Mouse (Mus musculus) spleen, postnatal 10 days (tissue): Measurements from ENCODE around the gene Sct.
"Not testable (repeated sequence)": the region's sequence is repeated elsewhere in the genome, so short reads cannot be mapped to it uniquely, and the experiment has no call there.

ENCODE experiments used
- DNase-seq, 2 experiments: peaks; one replicate each; pipeline ENCODE4 v3.0.0; 2021 to 2022; ENCODE audit warnings: low spot score in 2 of 2

Gene Sct

DNA sequence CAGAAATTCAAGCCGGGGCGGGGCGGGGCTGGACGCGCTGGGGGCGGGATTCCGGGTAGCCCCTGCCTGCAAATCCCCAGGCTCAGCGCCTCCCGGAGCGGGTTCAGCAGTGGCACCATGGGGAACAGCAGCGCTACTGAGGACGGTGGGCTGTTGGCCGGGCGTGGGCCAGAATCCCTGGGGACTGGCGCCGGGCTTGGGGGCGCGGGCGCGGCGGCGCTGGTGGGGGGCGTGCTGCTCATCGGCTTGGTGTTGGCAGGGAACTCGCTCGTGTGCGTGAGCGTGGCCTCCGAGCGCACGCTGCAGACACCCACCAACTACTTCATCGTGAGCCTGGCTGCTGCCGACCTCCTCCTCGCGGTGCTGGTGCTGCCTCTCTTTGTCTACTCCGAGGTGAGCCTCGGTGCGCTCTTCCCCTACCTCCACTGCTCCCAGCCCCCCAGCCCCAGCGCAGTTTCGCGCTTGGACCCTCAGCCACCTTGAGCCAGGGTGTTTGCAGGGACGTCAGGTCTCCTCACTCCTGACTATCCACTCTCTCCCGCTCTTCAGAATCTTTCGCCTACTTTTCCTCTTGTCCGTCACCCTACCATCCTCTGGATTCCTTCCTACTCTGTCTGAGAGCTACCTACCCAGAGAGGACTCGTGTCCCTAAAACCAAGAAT is 13.1 kb upstream of the Sct start, which contains the start of gene Drd4:
TSS of gene Drd4 (plus strand) at position 86 of the 662 bp plus-strand sequence.
- no peak for DNase-seq

DNA sequence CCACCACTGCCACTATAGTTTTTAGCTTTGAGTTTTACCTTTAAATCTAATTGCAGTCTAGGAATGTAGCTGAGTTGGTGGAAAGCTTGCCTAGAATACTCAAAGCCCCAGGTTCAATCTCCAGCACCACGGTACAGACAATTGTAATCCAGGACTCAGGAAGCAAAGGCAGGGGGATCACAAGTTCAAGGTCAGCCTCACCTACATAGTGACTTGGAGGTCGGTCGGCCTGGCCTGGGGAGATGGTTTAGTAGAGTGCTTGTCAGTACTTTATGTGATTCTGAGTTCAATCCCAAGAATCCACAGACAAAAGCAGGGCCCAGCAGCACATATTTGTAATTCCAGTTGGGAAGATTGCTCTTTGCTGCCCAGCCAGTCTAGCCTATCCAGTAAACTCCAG is 9.1 kb upstream of the Sct start:
- DNase-seq, result no peak

DNA sequence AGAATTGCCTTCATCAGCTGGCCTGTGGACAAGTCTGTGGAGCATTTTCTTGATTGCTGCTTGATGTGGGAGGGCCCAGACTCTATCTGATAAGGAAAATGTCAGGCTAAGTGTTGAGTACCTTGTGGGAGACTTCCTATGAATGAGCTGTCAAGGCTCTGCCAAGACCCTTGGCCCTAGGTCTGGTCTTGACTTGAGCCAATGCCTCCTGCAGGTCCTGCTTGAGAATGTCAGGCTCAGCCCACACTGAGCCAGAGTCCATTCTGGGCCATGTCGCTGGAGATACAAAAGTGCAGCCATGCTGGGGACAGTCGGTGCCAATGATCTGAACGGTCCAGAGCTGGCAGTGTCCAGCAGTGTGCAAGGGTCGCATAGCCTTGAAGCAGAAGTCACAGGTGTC is 3.8 kb upstream of the Sct start:
- DNase-seq, result peak in 1 of 2 experiments; percentile 10

DNA sequence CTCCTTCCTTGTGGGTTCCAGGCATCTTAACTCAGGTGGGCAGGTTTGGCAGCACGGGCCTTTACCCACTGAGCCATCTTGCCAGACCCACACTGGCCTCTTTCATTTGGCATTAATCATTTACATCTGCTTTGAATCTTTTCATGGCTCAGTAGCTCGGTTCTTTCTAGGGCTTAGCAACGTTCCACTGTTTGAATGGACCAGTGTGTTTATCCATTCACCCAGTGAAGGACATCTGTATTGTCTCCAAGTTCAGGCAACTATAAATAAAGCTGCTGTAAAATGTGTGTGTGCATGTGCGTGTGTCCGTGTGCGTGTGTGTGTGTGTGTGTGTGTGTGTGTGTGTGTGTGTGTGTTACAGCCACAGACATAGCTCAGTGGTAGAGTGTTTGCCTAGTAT is 2.5 kb upstream of the Sct start:
- DNase-seq, result no peak

DNA sequence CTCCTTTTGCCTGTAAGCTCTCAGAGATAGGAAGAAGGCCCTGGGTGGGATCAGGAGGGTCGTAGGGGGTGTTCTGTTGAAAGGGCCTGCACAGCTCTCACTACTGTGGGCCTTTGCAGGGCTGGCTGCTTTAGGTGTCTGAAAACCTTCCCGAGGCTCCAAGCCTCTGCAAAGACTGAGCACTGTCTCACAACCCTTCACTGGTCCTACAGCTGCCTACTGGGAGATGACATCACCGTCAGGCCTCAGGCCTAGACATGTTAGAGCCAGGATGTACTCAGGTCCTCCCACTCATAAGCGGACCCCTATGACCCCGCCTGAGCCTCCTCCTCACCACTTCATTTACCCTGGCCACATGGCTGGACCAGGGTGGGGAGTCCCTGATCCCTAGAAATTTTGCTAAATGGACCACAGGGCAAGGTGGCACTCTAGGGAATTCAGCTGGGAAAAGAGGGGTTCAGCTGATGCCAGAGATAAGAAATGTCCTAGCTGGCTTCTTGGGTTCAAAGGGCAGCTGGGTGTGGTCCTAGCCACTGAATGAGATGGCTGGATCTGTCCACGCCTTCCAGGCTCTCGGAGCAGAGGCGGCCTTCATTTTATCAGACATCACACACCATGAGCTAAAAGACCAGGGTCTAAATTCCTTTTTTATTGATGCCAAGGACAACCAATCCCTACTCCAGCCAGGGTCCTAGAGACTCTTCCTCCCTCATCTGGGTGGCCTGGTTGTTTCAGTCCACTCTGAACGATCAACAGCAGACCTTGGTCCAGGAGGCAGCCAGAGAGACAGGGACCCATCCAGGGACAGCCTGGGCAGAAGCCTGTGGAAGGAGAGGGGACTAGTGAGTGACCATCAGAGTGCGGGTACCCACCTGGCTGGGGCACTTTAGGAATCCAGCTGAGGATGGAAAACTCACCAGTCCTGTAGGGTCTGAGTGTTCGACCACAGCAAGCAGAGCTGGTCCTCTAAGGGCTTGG is 943 bp downstream of the Sct start:
- DNase-seq, result peak in 1 of 2 experiments; percentile 12

DNA sequence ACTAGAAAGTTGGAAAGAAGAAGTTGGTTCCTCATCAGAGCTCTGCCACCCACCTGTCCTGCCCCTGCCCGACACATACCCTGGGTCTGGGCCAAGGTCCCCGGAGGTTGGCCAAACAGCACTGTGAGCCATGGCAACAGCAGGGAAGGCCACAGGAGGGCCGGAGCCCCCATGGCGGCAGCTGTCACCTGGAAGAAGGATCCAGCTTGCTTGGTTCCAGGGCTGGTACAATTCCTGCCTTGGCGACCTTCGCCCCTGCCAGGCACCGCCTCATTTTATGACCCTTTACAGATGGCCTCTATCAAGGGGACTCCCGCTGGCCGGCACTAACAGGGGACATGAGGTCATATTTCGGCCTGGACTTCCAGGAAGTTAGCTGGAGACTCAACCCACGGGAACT is 2.4 kb downstream of the Sct start, which contains the start of gene Cdhr5:
TSS of gene Cdhr5 (minus strand) at position 241 of the 400 bp plus-strand sequence.
- DNase-seq, result peak in 1 of 2 experiments; percentile 33

DNA sequence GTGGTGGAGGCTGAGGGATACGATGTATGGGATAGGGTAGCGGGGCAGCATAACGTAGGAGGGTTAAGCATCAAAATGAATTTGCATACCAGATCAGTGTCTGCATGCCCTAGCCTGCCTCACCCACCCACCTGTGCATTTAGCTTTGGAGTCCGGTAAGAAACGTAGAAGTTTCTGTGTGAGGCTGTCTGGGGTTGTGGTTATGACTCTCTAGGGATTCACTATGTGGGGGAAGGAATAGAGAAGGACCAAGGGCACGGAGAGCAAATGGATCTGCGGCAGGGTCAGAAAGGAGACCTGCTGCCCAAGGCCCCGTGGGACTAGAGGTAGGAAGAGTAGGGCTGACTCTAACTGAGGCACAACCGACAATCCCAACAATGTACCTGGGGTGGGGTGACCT is 3.6 kb downstream of the Sct start:
- peak in 1 of 2 experiments; percentile 10 for DNase-seq

DNA sequence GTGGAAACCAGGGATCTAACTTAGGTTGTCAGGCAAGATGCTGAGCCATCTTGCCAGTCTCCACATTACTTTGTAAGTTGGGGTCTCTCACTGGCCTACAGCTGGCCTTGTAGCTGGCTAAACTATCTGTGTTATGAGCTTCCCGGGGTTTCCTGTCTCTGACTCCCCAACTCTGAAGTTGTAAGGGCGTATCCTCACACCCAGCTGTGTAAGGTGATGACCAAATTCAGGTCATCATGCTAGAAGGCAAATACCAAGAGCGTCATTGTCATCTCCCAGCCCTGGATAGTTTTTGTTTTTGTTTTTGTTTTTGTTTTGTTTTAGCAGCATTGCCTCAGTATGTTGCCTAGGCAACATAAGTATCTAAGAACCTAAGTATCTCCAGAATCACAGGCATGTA is 8.3 kb downstream of the Sct start:
- DNase-seq, result no peak

DNA sequence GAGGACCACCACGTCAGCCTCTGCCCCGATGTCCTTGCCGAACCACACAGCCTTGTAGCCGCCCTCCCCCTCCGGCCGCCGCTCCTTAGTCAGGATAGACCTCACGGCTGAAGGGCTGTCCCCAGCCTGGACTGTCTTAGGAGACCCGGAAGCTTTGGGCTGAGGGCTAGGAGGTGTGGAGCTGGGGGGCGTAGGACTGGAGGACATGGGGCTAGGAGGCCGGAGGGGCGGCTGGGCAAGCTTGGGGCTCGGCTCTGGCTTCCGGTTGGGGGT is 9.7 kb downstream of the Sct start:
- DNase-seq, result no peak

DNA sequence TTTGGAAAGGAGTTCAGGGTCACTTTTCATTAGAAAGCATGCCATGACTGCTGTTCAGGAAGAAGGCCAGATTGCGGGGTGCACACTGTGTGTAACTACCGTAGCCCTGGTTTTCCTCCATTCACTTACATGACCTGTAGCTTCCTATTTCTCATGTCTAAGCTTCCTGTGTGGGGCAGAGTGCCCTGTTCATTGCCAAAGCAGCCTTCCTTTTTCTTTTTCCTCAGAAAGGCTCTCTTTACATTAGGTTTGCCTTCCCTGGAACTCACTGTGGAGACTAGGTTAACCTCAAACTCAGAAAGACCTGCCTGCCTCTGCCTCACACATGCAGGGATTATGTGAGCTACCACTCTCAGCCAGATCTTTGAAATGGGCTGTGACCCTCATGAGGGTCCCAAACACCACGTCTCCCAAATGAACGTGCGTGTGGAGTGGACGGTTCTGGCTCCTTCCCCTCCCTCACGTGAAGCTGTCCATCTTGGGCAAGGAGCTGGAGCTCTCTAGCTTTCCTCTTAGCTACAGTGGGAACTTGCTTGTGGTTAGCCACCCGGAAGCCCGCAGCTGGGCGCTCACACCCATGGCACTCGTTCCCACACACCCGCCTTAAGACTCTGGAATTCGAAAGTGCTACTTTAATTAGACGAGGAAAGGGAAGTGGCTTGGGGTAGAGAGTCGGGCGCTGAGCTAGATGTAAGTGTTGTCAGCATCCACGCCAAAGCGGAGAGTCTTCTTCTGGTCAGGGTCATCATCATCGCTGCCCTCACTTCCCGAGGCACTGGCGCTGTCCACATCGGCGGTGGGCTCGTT is 10.3 kb downstream of the Sct start:
- DNase-seq, result no peak

DNA sequence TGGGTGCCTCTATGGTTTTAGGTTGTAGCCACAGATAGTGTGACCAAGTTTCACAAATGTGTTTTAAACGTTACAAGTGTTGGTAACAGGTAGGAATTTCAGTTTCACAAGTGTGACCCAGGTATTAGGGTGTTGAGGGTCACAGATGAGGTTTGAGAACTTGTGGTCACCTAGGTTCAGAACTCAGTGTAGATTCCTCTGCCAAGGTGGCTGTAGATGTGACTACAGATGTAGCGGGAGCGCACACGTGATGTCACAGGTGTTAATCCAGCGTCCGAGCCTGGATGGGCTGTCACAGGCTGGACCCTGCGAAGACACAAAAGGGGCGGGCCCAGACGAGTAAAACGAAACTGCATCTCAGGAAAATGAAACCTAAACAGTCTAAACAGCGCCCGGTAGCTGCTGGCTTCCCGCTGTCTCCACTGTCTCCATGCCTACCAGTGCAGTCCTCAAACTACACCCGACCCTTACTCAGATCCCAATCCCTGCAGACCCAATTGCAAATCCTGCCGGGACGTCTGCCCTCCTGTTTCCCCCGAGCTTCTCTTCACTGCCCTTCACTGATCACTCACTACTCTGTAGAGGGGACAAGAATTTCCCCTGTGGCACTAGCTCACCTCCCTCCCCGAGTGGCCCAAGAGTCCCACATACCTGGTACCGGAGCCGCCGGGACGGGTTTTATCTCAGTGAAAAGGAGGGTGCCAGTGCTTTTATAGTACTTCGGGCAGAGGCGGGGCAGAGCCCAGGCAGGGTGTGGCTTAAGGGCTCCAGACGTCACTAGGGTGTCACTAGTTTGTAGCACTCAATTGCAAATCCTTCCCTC is 13.0 kb downstream of the Sct start, which contains the start of gene Irf7:
TSS of gene Irf7 (minus strand) at position 743 of the 823 bp plus-strand sequence.
- DNase-seq, result peak; percentile 69 to 82

DNA sequence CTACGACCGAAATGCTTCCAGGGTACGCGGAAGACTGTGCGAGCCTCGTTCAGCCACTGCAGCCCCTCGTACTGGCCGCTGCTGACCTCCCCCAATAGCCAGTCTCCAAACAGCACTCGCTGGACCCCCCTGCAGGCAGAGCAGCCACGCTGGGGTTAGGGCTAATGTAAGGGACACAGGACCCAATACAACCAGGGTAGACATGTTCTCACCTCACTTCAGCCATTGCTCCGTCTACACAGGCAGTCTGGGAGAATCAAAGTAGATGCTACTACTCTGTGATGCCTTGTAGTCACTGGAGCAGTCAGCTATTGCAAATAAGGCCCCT is 13.6 kb downstream of the Sct start:
- DNase-seq, result peak in 1 of 2 experiments; percentile 45

DNA sequence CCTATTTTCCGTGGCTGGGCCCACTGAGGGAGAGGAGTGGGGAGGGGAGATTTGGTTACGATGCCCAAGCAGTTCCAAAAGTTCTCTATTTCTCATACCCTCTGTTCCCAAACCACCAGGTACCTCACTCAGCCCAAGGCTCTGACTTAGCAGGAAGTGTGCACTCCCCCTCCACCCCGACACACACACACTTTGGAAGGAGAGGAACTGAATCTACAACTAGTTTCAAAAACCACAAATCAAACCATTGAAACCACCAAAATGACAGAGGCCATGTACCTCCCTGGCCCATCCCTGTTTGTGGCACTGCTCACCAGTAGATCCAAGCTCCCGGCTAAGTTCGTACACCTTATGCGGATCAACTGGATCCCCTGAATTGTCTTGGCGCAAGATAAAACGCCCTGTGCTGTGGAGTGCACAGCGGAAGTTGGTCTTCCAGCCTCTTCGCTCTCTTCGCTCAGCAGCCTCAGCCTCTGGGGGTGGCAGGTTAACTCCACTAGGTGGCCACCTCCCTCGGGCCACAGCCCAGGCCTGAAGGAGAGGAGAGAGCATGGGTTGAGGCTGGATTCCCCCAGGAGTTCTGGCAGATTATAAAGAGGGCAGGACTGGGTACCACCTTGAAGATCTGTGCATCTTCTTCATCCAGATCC is 14.0 kb downstream of the Sct start:
- peak; percentile 50 to 71 for DNase-seq

DNA sequence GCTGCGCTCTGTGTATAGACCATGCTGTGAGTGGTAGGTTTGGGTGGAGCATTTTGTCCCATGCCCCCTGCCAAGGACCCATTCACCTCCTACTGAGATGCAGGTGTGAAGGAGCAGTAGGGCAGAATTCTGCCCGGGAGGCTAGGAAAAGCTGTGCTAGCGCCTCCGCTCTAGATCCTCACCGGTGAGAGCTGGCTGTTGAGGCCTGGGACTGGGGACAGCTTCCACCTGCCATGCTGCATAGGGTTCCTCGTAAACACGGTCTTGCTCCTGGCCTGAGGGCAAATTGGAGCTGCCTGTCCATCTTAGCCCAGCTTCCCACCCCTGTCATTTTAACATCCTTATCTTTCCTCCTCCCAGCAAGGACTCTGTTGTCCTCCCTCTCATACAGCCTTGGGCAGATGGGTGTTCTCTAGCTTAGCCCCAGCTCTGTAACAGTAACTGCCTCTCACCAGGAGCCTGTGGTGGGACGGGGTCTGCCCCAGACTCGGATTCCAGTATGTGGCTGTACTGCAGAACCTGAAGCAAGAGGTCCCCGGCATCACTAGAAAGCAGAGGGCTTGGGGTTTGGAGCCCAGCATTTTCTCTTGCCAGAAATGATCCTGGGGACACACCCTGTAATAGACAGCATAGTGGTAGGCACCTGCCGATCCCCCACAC is 14.8 kb downstream of the Sct start:
- no peak for DNase-seq

DNA sequence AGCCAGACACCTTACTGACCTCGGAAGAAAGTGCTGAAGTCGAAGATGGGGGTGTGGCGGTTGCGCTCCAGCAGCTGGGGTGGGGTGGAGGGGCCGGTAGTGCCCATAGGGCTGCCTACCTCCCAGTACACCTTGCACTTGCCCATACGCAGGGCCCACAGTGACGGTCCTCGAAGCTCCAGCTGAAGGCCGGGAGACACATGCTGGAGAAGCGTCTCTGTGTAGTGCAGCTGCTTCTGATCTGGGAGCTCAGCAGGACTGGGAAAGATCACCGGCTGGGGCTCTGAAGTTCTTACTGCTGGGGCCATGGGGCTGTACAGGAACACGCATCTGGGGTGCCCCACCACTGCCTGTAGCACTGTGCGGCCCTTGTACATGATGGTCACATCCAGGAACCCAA is 15.3 kb downstream of the Sct start:
- DNase-seq, result no peak

DNA sequence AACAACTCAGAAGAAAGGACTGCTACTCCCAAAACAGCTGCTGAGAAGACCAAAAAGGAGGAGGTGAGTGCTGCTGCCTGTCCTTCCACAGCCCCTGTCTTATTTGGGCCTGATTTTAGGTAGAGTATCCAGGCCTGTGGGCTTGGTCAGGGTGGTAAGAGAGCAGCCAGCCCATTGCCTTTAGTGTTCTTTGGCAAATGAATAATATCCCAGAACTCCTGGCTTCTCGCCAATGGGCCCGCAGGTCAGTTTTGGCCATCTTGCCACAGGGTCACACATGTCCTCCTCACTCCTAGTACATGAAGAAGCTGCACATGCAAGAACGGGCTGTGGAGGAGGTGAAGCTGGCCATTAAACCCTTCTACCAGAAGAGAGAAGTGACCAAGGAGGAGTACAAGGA is 17.5 kb downstream of the Sct start:
- DNase-seq, result no peak

DNA sequence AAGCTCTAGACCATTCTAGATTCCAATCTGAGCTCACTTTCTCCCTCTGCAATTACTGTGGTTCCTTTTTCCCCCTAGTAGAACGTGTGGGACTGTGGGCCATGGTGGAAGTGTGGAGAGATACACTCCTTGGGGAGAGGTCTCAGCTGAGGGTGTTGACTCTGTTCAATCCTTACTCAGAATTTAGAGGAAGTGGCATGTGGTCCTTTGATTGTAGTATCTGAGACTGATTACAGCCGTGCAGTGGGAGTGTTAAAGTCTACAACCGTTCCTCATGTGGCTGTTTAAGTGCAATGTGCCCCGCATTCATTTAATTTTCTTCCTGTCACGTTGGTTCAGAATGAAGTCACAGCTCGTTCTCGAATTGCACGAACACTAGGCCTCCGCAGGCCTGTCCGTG is 22.8 kb downstream of the Sct start:
- DNase-seq, result no peak

DNA sequence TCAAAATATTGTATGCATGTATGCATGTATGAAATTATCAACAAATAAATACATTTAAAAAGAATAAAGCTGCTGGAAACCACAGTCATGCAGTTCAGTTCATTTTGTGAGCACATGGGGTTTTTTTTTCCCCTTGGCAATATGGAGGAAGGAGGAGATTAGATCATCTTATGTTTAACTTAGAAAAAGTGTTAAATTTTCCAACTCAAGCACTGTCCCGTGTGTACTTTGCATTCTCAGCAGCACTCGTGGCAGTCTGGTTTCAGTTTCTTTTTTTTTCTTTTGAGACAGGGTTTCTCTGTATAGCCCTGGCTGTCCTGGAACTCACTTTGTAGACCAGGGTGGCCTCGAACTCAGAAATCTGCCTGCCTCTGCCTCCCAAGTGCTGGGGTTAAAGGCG is 28.4 kb downstream of the Sct start:
- DNase-seq, result not testable (repeated sequence)

DNA sequence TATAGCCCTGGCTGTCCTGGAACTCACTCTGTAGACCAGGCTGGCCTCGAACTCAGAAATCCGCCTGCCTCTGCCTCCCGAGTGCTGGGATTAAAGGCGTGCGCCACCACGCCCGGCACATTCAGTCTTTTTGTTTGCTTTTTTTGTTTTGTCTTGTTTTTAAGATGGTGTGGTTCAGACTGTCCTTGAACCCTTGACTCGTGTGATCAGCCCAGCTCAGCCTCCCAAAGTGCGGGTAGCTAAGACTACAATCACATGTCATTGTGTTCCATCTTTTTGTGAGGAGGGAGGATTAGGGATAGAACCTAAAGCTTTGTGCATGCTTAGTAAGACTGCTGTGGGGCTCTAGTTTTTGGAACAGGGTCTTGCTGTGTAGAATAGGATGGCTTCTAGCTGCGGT is 47.4 kb downstream of the Sct start:
- no peak for DNase-seq

DNA sequence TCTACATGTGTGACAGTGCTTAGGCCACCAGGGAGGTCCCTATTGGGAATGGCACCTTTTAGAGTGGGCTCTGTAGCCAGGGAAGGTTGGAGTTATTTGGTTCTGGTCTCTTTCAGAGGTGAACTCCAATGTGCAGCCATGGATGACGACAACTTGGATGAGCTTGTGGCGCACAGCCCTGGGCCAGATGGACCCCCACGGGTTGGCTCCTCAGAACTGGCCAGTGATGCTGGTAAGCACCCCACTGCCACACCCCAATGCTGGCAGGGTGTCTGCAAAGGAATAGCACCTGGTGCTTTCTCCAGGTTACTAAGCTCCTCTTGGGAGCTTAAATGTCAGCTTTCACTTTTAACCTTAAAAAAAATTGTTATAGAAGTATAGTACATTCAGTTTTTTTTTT is 47.8 kb downstream of the Sct start:
- no peak for DNase-seq
